Mouse (Mus musculus): ENCODE measurements around the gene 1700019N19Rik.

DNA sequence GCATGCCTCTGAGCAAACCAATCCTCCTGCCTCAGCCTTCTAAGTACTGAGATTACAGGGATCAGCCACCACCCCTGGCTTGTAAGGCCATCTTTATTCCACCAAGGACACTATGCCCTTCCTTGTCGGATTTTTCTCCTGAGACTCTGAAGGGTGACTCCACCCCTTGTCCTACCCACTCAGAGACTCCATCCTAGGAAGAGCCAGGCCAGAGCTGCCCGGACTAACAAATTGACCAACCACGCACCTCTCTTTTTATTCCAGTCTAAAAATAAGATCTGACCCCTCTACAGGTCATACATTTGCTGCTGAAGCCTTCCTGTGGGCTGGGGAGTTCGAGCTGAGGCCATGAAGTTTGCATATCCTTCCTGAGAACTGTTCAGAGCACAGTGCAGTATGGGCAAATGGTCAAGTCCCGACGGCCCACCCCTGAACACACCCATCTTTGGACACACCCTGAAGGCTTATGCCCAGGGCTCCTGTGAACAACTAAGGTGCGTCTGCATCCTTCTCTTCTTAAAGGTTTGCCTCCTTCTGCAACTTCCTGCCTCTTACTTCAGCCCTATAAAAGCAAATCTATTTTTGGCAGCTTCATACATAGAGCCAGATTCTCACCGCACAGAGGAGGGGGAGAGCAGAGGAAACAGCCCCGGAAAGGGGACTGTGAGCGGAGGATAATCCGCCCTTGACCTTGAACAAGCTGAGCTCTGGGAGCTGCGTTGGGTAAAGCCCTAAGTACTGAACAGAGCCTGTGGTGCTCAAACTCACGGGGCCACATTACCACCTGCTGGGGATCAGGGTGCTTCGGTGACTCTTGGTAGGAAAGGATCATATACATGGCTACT lies 24.5 kb upstream of the 1700019N19Rik start:
- TF ChIP-seq CTCF (IDR thresholded peaks at IDR 0.05) (no peak), EP300 (IDR thresholded peaks at IDR 0.05) (no peak)
